Mouse (Mus musculus): Measurements from ENCODE around the gene Il4i1. TPM values are rescaled to one million over a fixed set of nuclear protein-coding genes. Genes with fewer than 3 reads are reported as not detected.
A peak's percentile ranks its signal among the peaks of the same experiment; 100 is the strongest.

Il4i1 gene
- polyA plus RNA-seq, 1 experiment from 2014 or later: 1.7 TPM

DNA sequence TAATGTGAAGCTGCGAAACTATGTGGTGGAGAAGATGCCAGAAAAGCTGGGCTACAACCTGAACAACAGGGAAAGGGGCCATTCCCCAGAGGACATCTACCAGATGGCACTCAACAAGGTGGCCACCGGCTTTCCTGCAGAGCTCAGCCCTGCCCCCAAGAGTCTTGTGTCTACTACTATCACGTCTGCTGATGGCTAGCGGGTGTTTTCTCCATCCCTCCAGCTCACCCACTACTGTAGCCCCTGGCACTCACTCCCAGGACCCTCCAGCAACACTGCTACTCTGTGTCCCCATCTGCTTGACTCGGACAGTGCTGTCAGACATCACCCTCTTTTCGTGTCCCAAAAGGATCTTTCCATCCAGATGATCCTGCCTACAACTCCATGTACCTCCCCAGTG, 21.9 kb downstream of the Il4i1 start:
- no peak overlapping the region for H3K4me3 ChIP-seq
- H3K4me2 ChIP-seq: no peak overlapping the region
- H3K36me3 ChIP-seq: peaks cover 29% of the 10 kb centered on the region
- no peak overlapping the region for H3K9ac ChIP-seq
- H3K9me3 ChIP-seq: no peaks in the 10 kb centered on the region
- peaks cover 17% of the 10 kb centered on the region for H3K4me1 ChIP-seq
- H3K27me3 ChIP-seq: peaks cover 36% of the 10 kb centered on the region
- ATAC-seq (ENCODE audit: insufficient number of reproducible peaks, insufficient read depth, low FRiP score, low TSS enrichment, low read depth): no peak
- no peak overlapping the region for H3K27ac ChIP-seq
- 82% methylated on average over 6 of the region's 6 CpGs for WGBS

DNA sequence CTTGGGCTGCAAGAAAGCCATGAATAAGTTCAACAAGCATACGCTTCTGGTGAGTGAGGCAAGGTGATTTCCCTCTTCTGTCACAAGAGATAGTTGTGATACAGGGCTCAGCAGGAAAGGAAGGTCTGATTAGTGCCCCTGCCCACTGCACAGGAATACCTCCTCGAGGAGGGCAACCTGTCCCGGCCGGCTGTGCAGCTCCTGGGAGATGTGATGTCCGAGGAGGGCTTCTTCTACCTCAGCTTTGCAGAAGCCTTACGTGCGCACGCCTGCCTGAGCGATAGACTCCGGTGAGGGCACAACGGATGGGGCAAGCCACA, 22.9 kb downstream of the Il4i1 start:
- no peaks in the 10 kb centered on the region for H3K9me3 ChIP-seq
- H3K4me1 ChIP-seq: peaks cover 15% of the 10 kb centered on the region
- H3K4me3 ChIP-seq: peak overlapping the region; percentile 40
- H3K4me2 ChIP-seq: peak overlapping the region; percentile 66
- peaks cover 36% of the 10 kb centered on the region for H3K27me3 ChIP-seq
- peaks cover 39% of the 10 kb centered on the region for H3K36me3 ChIP-seq
- H3K9ac ChIP-seq: peak overlapping the region; percentile 62
- no peak overlapping the region for H3K27ac ChIP-seq
- ATAC-seq (ENCODE audit: insufficient number of reproducible peaks, insufficient read depth, low FRiP score, low TSS enrichment, low read depth): no peak
- 24% methylated on average over 11 of the region's 11 CpGs for WGBS

DNA sequence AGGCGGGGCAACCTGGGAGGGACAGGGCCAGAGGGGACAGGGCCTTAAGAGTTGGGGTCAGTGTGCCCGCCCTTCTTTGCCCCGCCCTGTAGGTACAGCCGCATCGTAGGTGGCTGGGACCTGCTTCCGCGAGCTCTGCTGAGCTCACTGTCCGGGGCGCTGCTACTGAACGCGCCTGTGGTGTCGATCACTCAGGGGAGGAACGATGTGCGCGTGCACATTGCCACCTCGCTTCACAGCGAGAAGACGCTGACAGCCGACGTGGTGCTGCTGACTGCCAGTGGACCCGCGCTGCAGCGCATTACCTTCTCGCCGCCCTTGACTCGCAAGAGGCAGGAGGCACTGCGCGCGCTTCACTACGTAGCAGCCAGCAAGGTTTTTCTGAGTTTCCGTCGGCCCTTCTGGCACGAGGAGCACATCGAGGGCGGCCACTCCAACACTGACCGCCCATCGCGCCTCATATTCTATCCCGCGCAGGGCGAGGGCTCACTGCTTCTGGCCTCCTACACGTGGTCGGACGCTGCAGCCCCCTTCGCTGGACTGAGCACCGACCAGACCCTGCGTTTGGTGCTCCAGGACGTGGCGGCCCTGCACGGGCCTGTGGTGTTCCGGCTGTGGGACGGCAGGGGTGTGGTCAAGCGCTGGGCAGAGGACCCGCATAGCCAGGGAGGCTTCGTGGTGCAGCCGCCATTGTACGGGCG, 23.5 kb downstream of the Il4i1 start:
- Histone ChIP-seq H3K27ac (no peak overlapping the region), H3K4me2 (peak overlapping the region; percentile 66), H3K9ac (peak overlapping the region; percentile 62), H3K4me1 (peaks cover 15% of the 10 kb centered on the region), H3K4me3 (peak overlapping the region; percentile 40), H3K36me3 (peaks cover 44% of the 10 kb centered on the region), H3K9me3 (no peaks in the 10 kb centered on the region), H3K27me3 (peaks cover 36% of the 10 kb centered on the region)
- 0 out of 2 replicates have a peak, but pooled peaks have one; percentile 11 for ATAC-seq (ENCODE audit: insufficient number of reproducible peaks, insufficient read depth, low FRiP score, low TSS enrichment, low read depth)
- WGBS: 2% methylated on average over 58 of the region's 58 CpGs

DNA sequence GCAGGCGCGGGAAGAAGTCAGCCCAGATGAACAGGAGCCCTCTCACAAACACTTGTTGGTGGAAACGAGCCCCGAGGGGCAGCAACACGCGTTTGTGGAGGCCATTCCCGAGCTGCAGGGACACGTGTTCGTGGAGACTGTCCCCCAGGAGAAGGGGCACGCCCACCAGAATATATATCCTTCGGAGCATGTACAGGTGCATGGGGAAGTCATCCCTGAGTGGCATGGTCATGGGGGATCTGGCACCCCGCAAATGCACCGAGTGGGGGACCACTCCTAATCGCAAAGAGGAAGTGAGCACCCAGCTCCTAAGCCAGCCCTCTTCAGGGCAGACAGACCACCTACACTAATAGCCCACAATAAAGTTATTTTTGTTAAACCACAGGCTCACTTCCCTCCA, 24.2 kb downstream of the Il4i1 start:
- peaks cover 52% of the 10 kb centered on the region for H3K36me3 ChIP-seq
- peaks cover 36% of the 10 kb centered on the region for H3K27me3 ChIP-seq
- no peaks in the 10 kb centered on the region for H3K9me3 ChIP-seq
- WGBS: 52% methylated on average over 14 of the region's 14 CpGs
- H3K9ac ChIP-seq: peak overlapping the region; percentile 62
- H3K27ac ChIP-seq: no peak overlapping the region
- no peak for ATAC-seq (ENCODE audit: insufficient number of reproducible peaks, insufficient read depth, low FRiP score, low TSS enrichment, low read depth)
- H3K4me1 ChIP-seq: peaks cover 15% of the 10 kb centered on the region
- H3K4me3 ChIP-seq: peak overlapping the region; percentile 40
- H3K4me2 ChIP-seq: peak overlapping the region; percentile 66

DNA sequence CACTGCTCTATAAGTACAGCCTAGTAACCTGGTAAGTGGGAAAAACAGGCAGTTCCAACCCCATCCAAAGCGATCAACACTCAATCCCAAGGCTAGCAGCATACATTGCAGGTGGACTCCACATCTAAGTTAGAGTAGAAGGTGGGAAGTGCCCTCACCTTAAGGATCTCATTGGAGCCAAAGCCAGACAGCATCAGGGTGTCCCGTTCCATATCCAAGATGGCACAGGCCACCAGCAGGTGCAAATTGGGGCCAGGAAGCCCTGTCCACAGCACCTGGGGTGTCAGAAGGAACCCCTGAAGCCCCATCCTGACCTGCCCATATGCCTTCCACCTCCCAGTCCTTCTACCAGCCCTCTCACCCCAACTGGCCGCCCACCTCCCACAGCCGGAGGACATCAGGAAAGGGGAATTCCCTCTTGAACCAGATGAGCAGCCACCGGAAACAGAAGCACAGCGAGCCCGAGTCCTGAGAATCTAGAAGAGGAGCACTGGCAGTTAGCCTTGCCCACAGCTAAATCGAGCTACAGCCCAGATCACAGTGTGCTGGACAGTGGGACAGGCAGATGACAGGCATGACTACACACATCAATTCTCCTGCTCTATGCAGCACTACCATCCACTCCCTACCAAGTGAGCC, 25.8 kb downstream of the Il4i1 start:
- no peak overlapping the region for H3K4me2 ChIP-seq
- peaks cover 36% of the 10 kb centered on the region for H3K27me3 ChIP-seq
- no peak for ATAC-seq (ENCODE audit: insufficient number of reproducible peaks, insufficient read depth, low FRiP score, low TSS enrichment, low read depth)
- H3K27ac ChIP-seq: no peak overlapping the region
- no peak overlapping the region for H3K9ac ChIP-seq
- H3K4me1 ChIP-seq: peaks cover 12% of the 10 kb centered on the region
- peaks cover 67% of the 10 kb centered on the region for H3K36me3 ChIP-seq
- H3K4me3 ChIP-seq: no peak overlapping the region
- 92% methylated on average over 8 of the region's 8 CpGs for WGBS
- H3K9me3 ChIP-seq: no peaks in the 10 kb centered on the region

DNA sequence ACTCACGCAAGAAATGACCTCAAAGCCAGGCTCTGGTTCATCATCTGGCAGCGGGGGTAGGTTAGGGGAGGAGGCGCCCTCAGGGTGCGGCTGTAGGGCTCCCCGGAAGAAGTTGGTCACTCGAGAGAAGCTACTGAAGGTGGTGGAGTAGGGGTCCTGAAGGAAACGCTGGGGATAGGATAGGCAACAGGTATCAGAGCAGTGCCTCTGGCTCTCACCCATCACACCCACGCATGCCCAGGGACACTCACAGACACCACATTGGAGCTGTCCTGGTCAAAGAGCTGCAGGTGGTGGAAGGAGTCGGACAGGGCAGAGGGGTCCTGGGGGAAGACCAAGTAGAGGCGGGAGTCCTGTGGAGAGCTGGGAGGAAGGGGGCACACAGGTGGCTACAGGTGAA, 28.8 kb downstream of the Il4i1 start:
- H3K9me3 ChIP-seq: no peaks in the 10 kb centered on the region
- no peak for ATAC-seq (ENCODE audit: insufficient number of reproducible peaks, insufficient read depth, low FRiP score, low TSS enrichment, low read depth)
- WGBS: 93% methylated on average over 10 of the region's 10 CpGs
- H3K9ac ChIP-seq: no peak overlapping the region
- no peak overlapping the region for H3K4me2 ChIP-seq
- H3K4me1 ChIP-seq: peaks cover 14% of the 10 kb centered on the region
- peaks cover 16% of the 10 kb centered on the region for H3K27me3 ChIP-seq
- no peak overlapping the region for H3K4me3 ChIP-seq
- no peak overlapping the region for H3K27ac ChIP-seq
- H3K36me3 ChIP-seq: peaks cover 67% of the 10 kb centered on the region

DNA sequence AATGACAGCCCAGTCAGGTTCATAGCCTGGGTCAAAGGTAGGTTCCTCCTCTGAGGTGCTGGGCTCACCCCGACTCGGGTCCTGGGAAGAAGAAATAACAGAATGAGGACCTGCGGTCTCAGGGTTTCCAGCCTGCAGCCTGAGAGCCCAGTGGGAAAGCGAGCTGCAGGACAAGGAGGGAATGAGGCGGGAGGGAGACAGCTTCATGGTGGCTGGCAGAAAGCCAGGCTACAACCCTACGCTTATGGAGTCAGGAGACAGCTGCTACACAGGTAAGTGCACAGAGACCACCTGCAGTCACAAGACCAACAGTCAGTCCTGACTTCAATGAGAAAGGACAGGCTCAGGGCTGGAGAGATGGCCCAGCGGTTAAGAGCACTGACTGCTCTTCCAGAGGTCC, 30.6 kb downstream of the Il4i1 start:
- peaks cover 24% of the 10 kb centered on the region for H3K4me1 ChIP-seq
- 0 out of 2 replicates have a peak overlapping the region, but pooled peaks have one; percentile 16 for H3K9ac ChIP-seq
- H3K36me3 ChIP-seq: peaks cover 55% of the 10 kb centered on the region
- H3K4me3 ChIP-seq: no peak overlapping the region
- ATAC-seq (ENCODE audit: insufficient number of reproducible peaks, insufficient read depth, low FRiP score, low TSS enrichment, low read depth): no peak
- WGBS: 92% methylated on average over 7 of the region's 7 CpGs
- H3K9me3 ChIP-seq: no peaks in the 10 kb centered on the region
- H3K27me3 ChIP-seq: no peaks in the 10 kb centered on the region
- no peak overlapping the region for H3K27ac ChIP-seq
- no peak overlapping the region for H3K4me2 ChIP-seq

DNA sequence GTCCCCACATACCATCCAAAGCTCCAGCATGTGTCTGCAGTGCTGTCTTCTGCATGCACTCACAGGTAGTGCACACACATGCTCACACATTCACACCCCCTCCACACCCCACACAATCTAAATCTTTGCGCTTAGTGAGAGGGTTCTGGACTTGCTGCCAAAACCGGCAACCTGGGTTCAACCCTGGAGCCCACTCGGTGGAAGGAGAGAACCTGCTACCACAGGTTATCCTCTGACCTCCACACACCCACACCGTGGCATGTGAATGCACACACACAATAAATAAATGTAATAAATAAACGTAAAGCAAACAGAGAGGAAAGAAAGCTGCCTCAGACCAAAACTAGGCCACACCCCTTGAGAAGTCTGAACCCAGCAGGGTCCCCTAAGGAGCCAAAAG, 31.6 kb downstream of the Il4i1 start:
- Histone ChIP-seq H3K4me3 (peak overlapping the region; percentile 75), H3K27ac (peak overlapping the region; percentile 97; the same call in 1 of the 2 replicates), H3K4me1 (peaks cover 30% of the 10 kb centered on the region), H3K36me3 (peaks cover 50% of the 10 kb centered on the region), H3K9me3 (no peaks in the 10 kb centered on the region), H3K9ac (peak overlapping the region; percentile 70), H3K27me3 (no peaks in the 10 kb centered on the region), H3K4me2 (peak overlapping the region; percentile 91)
- 80% methylated on average over 5 of the region's 5 CpGs for WGBS
- no peak for ATAC-seq (ENCODE audit: insufficient number of reproducible peaks, insufficient read depth, low FRiP score, low TSS enrichment, low read depth)

DNA sequence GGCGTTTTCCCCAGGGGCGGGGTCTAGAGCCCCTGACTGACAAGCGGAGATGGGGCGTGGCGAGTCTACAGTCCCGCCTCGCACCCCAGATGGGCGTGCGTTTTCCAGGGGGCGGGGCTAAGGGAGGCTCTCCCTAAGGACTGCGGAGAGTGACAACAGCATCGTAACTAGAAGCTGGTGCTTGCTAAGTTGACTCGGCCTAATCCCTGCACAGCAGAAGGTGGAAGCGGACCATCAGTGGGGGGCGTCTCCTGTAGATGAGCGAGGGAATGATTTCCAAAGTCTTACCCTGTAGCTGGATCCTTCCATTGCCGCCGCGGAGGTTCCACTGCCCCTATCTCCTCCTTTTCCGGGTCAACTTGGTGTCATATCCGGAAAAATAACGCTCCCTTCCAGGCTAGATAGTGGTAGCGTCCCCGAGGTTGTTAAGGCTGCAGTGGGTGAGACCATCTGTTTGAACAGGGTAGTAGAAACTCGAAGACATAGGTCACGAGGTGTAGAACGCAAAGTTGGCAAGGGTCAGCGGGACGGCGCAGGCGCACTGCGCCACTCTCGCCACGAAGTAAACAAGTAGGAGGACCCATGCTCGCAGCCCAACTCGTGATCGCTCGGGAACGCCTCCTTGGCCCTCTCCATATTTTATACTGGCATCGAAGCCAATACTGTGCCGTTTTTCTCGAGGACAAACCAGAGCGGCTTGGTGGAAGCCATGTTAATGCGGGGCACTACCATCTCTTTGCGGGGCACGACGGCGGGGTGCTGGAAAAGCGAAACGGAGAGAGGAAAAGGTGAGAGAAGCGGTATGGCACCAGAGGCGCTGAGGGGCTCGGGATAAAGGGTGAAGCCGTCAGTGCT, 32.6 kb downstream of the Il4i1 start, which contains the start of the genes Akt1s1 and Tbc1d17:
TSS of gene Akt1s1 (plus strand) at position 431 of the 855 bp plus-strand sequence.
TSS of gene Tbc1d17 (minus strand) at position 519 of the 855 bp plus-strand sequence.
- peak; percentile 84 for ATAC-seq (ENCODE audit: insufficient number of reproducible peaks, insufficient read depth, low FRiP score, low TSS enrichment, low read depth)
- H3K27me3 ChIP-seq: no peaks in the 10 kb centered on the region
- H3K9me3 ChIP-seq: no peaks in the 10 kb centered on the region
- peak within 1 kb of the TSS; percentile 83 for H3K9ac ChIP-seq
- H3K4me1 ChIP-seq: peaks cover 40% of the 10 kb centered on the region
- WGBS: under 1% methylated on average over 54 of the region's 54 CpGs
- peak within 1 kb of the TSS; percentile 97 for H3K27ac ChIP-seq
- peaks cover 43% of the 10 kb centered on the region for H3K36me3 ChIP-seq
- H3K4me3 ChIP-seq: peak within 1 kb of the TSS; percentile 75
- peak within 1 kb of the TSS; percentile 91 for H3K4me2 ChIP-seq

DNA sequence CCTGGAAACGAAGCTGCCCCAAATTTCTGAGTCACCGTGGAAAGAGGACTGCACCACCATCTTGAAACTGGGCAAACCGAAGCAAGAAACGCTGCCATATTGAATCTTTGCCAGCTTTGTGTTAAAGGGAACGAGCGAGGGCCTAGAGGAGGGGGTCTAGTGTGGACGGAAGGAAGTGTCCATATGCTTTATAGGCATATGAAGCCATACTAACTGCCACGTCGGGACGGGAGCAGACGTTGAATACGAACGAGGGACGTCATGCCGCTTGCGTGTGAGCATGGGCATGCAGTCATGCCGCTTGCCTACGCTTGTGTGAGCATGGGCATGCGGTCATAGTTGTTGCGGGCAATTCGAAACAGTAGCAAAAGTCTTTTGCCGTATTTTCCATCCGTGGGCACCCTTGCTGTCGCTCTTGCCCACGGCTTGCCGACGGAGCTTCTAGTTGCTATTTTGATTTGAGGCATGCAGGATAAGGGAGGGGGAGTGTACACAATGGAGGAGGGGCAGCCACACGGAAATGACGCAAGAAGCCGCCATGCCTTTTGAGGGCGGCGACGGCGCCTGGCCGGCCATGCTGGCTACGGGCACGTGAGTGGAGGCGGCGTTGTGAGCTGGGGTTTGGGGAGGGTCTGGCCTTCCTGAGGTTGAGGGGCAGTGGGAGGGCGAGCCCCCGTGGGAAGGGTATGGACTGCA, 33.4 kb downstream of the Il4i1 start:
- Histone ChIP-seq H3K4me3 (peak overlapping the region; percentile 75), H3K9me3 (no peaks in the 10 kb centered on the region), H3K4me1 (peaks cover 48% of the 10 kb centered on the region), H3K27ac (peak overlapping the region; percentile 97), H3K27me3 (no peaks in the 10 kb centered on the region), H3K4me2 (peak overlapping the region; percentile 91), H3K36me3 (peaks cover 35% of the 10 kb centered on the region), H3K9ac (peak overlapping the region; percentile 83)
- WGBS: under 1% methylated on average over 41 of the region's 41 CpGs
- peak; percentile 71 for ATAC-seq (ENCODE audit: insufficient number of reproducible peaks, insufficient read depth, low FRiP score, low TSS enrichment, low read depth)

DNA sequence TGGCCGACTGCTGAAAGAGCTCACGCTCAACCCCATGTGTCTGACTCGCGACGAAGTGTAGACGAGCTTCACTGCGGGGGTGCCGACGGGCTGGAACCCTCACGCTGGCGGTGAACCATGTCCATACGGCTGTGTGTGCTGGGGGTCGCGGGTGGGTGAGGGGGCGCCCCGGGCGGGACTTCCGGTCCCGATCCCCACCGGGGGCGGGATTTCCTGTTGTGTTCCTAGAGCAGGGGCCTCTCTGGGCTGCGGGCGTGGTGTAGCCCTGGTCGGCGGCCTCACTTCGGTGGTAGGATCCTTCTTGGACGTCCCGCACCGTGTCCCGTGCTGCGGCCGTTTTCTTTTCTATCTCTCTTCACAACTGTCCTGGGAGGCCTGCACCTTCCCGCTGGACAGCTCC, 34.0 kb downstream of the Il4i1 start:
- ATAC-seq (ENCODE audit: insufficient number of reproducible peaks, insufficient read depth, low FRiP score, low TSS enrichment, low read depth): peak; percentile 43
- Histone ChIP-seq H3K9ac (peak overlapping the region; percentile 83), H3K27me3 (no peaks in the 10 kb centered on the region), H3K4me3 (peak overlapping the region; percentile 75), H3K36me3 (peaks cover 29% of the 10 kb centered on the region), H3K9me3 (no peaks in the 10 kb centered on the region), H3K4me1 (peaks cover 53% of the 10 kb centered on the region), H3K4me2 (peak overlapping the region; percentile 91), H3K27ac (peak overlapping the region; percentile 97)
- WGBS: under 1% methylated on average over 33 of the region's 33 CpGs

Measured in embryonic facial prominence, embryonic 13.5 days (tissue).